Comparison of ENCODE assay signal across 12 mouse cellular contexts in genomic region chr11:118015381-118016145, GRCm38 (mm10). TPM values are rescaled to one million over a fixed set of nuclear protein-coding genes. Genes with fewer than 3 reads are reported as not detected.
DNase-seq lines count a peak whose midpoint lies in the region; ATAC-seq and TF ChIP-seq lines count a peak whose summit lies in the region.
"Had no signal": no experiment of that assay in that cellular context is flagged by ENCODE, and none has a peak within 500 bp of the region (broad histone marks: within the 10 kb centered on the region; RNA-seq: fewer than 3 reads in every experiment).

No protein-coding gene starts in this region.

- no peak overlapping the region for H3K4me2 ChIP-seq in embryonic facial prominence, embryonic 15.5 days (replicated peaks)
- no peak overlapping the region for H3K4me2 ChIP-seq in hindbrain, postnatal 0 days (ENCODE audit: low read depth, low read length)
- H3K4me2 ChIP-seq: kidney, embryonic 15.5 days had no signal

- intact Hi-C loops in heart, adult 2 months (cut with DNase I) = no loop called here

- H3K27ac ChIP-seq in heart, embryonic 10.5 days = peak overlapping the region; percentile 43; the same call in 1 of the 2 replicates
- H3K27ac ChIP-seq in heart, adult 2 months = no peak overlapping the region
- H3K27ac ChIP-seq in embryonic facial prominence, embryonic 15.5 days (replicated peaks) = peak overlapping the region; percentile 34
- peak overlapping the region; percentile 59 for H3K27ac ChIP-seq in small intestine, adult 2 months (ENCODE audit: insufficient read depth, low read depth, low read length)
- H3K27ac ChIP-seq in hindbrain, postnatal 0 days = no peak overlapping the region

- H3K4me1 ChIP-seq in heart, embryonic 10.5 days = peaks cover 56% of the 10 kb centered on the region
- no peaks in the 10 kb centered on the region for H3K4me1 ChIP-seq in heart, adult 2 months (ENCODE audit: control insufficient read depth, insufficient read depth, low read length)
- H3K4me1 ChIP-seq in embryonic facial prominence, embryonic 15.5 days = peaks cover 25% of the 10 kb centered on the region; the same call in 1 of the 2 replicates
- H3K4me1 ChIP-seq in small intestine, adult 2 months (ENCODE audit: control insufficient read depth, insufficient read depth, insufficient read length, low read length) = peaks cover 32% of the 10 kb centered on the region
- no peaks in the 10 kb centered on the region for H3K4me1 ChIP-seq in hindbrain, postnatal 0 days (ENCODE audit: insufficient read depth, low read length)

- H3K4me3 ChIP-seq in heart, embryonic 10.5 days = no peak overlapping the region
- no peak overlapping the region for H3K4me3 ChIP-seq in heart, adult 2 months
- no peak overlapping the region for H3K4me3 ChIP-seq in embryonic facial prominence, embryonic 15.5 days (replicated peaks)
- no peak overlapping the region for H3K4me3 ChIP-seq in small intestine, adult 2 months (ENCODE audit: low read depth, low read length)
- H3K4me3 ChIP-seq in hindbrain, postnatal 0 days (ENCODE audit: low read length) = no peak overlapping the region
- H3K4me3 ChIP-seq: kidney, embryonic 15.5 days had no signal

- H3K9me3 ChIP-seq in heart, embryonic 10.5 days = no peaks in the 10 kb centered on the region
- no peaks in the 10 kb centered on the region for H3K9me3 ChIP-seq in embryonic facial prominence, embryonic 15.5 days (replicated peaks)
- no peaks in the 10 kb centered on the region for H3K9me3 ChIP-seq in hindbrain, postnatal 0 days (ENCODE audit: low read length)
- H3K9me3 ChIP-seq: kidney, embryonic 15.5 days had no signal

- WGBS in heart, embryonic 10.5 days = 73% methylated on average over 8 of the region's 8 CpGs
- 89% methylated on average over 8 of the region's 8 CpGs for WGBS in heart, adult 2 months
- WGBS in embryonic facial prominence, embryonic 15.5 days = 80% methylated on average over 8 of the region's 8 CpGs
- WGBS in small intestine, adult 2 months = 85% methylated on average over 8 of the region's 8 CpGs
- WGBS in hindbrain, postnatal 0 days = 92% methylated on average over 8 of the region's 8 CpGs

- peaks cover 49% of the 10 kb centered on the region for H3K36me3 ChIP-seq in heart, embryonic 10.5 days
- no peaks in the 10 kb centered on the region for H3K36me3 ChIP-seq in heart, adult 2 months (ENCODE audit: control insufficient read depth, insufficient read depth, low read length)
- H3K36me3 ChIP-seq in embryonic facial prominence, embryonic 15.5 days = peaks cover 34% of the 10 kb centered on the region
- peaks cover 24% of the 10 kb centered on the region for H3K36me3 ChIP-seq in small intestine, adult 2 months (ENCODE audit: control insufficient read depth, insufficient read depth, low read length)
- peaks cover 20% of the 10 kb centered on the region for H3K36me3 ChIP-seq in hindbrain, postnatal 0 days (ENCODE audit: insufficient read depth, low read length)

- H3K27me3 ChIP-seq in heart, embryonic 10.5 days (ENCODE audit: insufficient read depth, poor library complexity, severe bottlenecking) = no peaks in the 10 kb centered on the region
- no peaks in the 10 kb centered on the region for H3K27me3 ChIP-seq in heart, adult 2 months (ENCODE audit: control insufficient read depth, insufficient read depth, low read length)
- no peaks in the 10 kb centered on the region for H3K27me3 ChIP-seq in embryonic facial prominence, embryonic 15.5 days
- H3K27me3 ChIP-seq in small intestine, adult 2 months (ENCODE audit: control insufficient read depth, insufficient read depth, low read length) = no peaks in the 10 kb centered on the region
- H3K27me3 ChIP-seq in hindbrain, postnatal 0 days (ENCODE audit: insufficient read depth, low read length) = no peaks in the 10 kb centered on the region
- H3K27me3 ChIP-seq: kidney, embryonic 15.5 days had no signal

- no peak for ATAC-seq in embryonic facial prominence, embryonic 15.5 days (ENCODE audit: insufficient number of reproducible peaks, low FRiP score, low TSS enrichment, low read depth)
- ATAC-seq in hindbrain, postnatal 0 days = no peak

- TF ChIP-seq POLR2A in heart, adult 2 months (IDR thresholded peaks at IDR 0.05; ENCODE audit: insufficient read depth, low read depth, low read length) = no peak
- no peak for TF ChIP-seq POLR2A in small intestine, adult 2 months (IDR thresholded peaks at IDR 0.05; ENCODE audit: low read depth, low read length)

- no peak for TF ChIP-seq EP300 in heart, adult 2 months (IDR thresholded peaks at IDR 0.05; ENCODE audit: insufficient read depth, low read depth, low read length)

- no peak overlapping the region for H3K9ac ChIP-seq in heart, adult 2 months (ENCODE audit: low read depth, low read length)
- H3K9ac ChIP-seq in embryonic facial prominence, embryonic 15.5 days = no peak overlapping the region
- H3K9ac ChIP-seq in hindbrain, postnatal 0 days (replicated peaks; ENCODE audit: low read length) = no peak overlapping the region

- no peak for DNase-seq in heart, embryonic 10.5 days (ENCODE audit: low spot score)
- no peak for DNase-seq in heart, adult 2 months
- peak; percentile 42 for DNase-seq in 416B (ENCODE audit: low read depth)
- no peak for DNase-seq in hindbrain, postnatal 0 days (ENCODE audit: low spot score)
- DNase-seq in layer of hippocampus, postnatal 10 days (ENCODE audit: low spot score in 2 of 2) = no peak
- no peak for DNase-seq in yolk sac, embryonic 10.5 days (ENCODE audit: low spot score)
- DNase-seq: cerebellum, adult 11 months; lung, postnatal 14 days; right cerebral cortex, postnatal 14 days had no signal

- no peak for TF ChIP-seq CTCF in heart, adult 2 months (IDR thresholded peaks at IDR 0.05)
- no peak for TF ChIP-seq CTCF in small intestine, adult 2 months (IDR thresholded peaks at IDR 0.05; ENCODE audit: extremely low read depth, insufficient read length, insufficient replicate concordance, low read depth, low read length)
- no peak for TF ChIP-seq CTCF in hindbrain, postnatal 0 days (IDR thresholded peaks at IDR 0.05; ENCODE audit: low read depth)

- peaks cover 3% of the 10 kb centered on the region; the same call in 1 of the 2 replicates for H3K79me2 ChIP-seq in heart, adult 2 months (replicated peaks; ENCODE audit: control insufficient read depth, insufficient read depth, low read length)

RNA-seq across cellular contexts. Expression of gene Pgs1, which starts 29.5 kb away (rescaled TPM):
- polyA plus RNA-seq in heart, embryonic 10.5 days (2016; fragmentation: Nextera tagmentation; extraction: Ambion mirVana) = 34.0 and 38.5 TPM in 2 replicates
- 10 to 100 TPM; 17.9 to 18.1 TPM for total RNA-seq in heart, adult 2 months (2021)
- polyA plus RNA-seq in heart, adult 2 months (2012; rRNA removed) = 21.8 and 26.5 TPM in 2 replicates
- polyA plus RNA-seq in embryonic facial prominence, embryonic 15.5 days (2015; fragmentation: Nextera tagmentation; extraction: Ambion mirVana) = 39.9 and 41.2 TPM in 2 replicates
- 19.8 and 35.0 TPM in 2 replicates for polyA plus RNA-seq in small intestine, adult 2 months (2012; rRNA removed)
- 72.7 and 85.0 TPM in 2 replicates for total RNA-seq in hindbrain, postnatal 0 days (2014; rRNA removed)
- 57.2 and 58.3 TPM in 2 replicates for polyA plus RNA-seq in hindbrain, postnatal 0 days (2015; fragmentation: Nextera tagmentation; extraction: Ambion mirVana)
- total RNA-seq in layer of hippocampus, postnatal 10 days (2021) = 10 to 100 TPM; 59.2 to 59.6 TPM

RNA-seq across cellular contexts. Expression of gene Socs3, which starts 45.7 kb away (rescaled TPM):
- 6.9 and 10.6 TPM in 2 replicates for polyA plus RNA-seq in heart, embryonic 10.5 days (2016; fragmentation: Nextera tagmentation; extraction: Ambion mirVana)
- 1 to 10 TPM; 2.8 to 4.5 TPM for total RNA-seq in heart, adult 2 months (2021)
- polyA plus RNA-seq in heart, adult 2 months (2012; rRNA removed) = 3.7 and 4.4 TPM in 2 replicates
- 20.8 and 21.2 TPM in 2 replicates for polyA plus RNA-seq in embryonic facial prominence, embryonic 15.5 days (2015; fragmentation: Nextera tagmentation; extraction: Ambion mirVana)
- 27.2 and 47.2 TPM in 2 replicates for polyA plus RNA-seq in small intestine, adult 2 months (2012; rRNA removed)
- total RNA-seq in hindbrain, postnatal 0 days (2014; rRNA removed) = 12.3 and 12.4 TPM in 2 replicates
- 6.0 and 7.0 TPM in 2 replicates for polyA plus RNA-seq in hindbrain, postnatal 0 days (2015; fragmentation: Nextera tagmentation; extraction: Ambion mirVana)
- 1 to 10 TPM; 2.3 to 2.8 TPM for total RNA-seq in layer of hippocampus, postnatal 10 days (2021)

Comparison
In these comparisons a context has a peak if more than half of its experiments do, and no peak if none do; other contexts are left out.
1. H3K27ac ChIP-seq: peak in heart, embryonic 10.5 days (single experiment), embryonic facial prominence, embryonic 15.5 days (single experiment) and small intestine, adult 2 months (single experiment); none in heart, adult 2 months (single experiment) and hindbrain, postnatal 0 days (single experiment).